Mouse (Mus musculus) frontal cortex, postnatal 36 days (tissue): ENCODE measurements around the gene Tac2.

ENCODE experiments used
- DNase-seq, 2 experiments: peaks; one replicate each; pipeline ENCODE4 v3.0.0; 2022; ENCODE audit warnings: low spot score in 2 of 2

The Tac2 gene

GRCm38 (mm10) chr10:127725136-127725535, 858 bp downstream of the Tac2 start:
- DNase-seq: no peak

GRCm38 (mm10) chr10:127728437-127728836, 4.2 kb downstream of the Tac2 start:
- peak in 1 of 2 experiments; percentile 34 for DNase-seq

GRCm38 (mm10) chr10:127730285-127730932, 6.1 kb downstream of the Tac2 start:
- peak; percentile 36 to 44 for DNase-seq

GRCm38 (mm10) chr10:127730933-127731310, 6.6 kb downstream of the Tac2 start:
- no peak for DNase-seq

GRCm38 (mm10) chr10:127731397-127731796, 7.1 kb downstream of the Tac2 start:
- DNase-seq: no peak

- DNase-seq: no peak
Measured at GRCm38 (mm10) chr10:127734434-127734833, 10.2 kb downstream of the Tac2 start.

GRCm38 (mm10) chr10:127736266-127736665, 12.0 kb downstream of the Tac2 start:
- no peak for DNase-seq

GRCm38 (mm10) chr10:127736916-127737315, 12.6 kb downstream of the Tac2 start:
- DNase-seq: no peak

GRCm38 (mm10) chr10:127737552-127737951, 13.3 kb downstream of the Tac2 start:
- DNase-seq: no peak

- DNase-seq: no peak
Measured at GRCm38 (mm10) chr10:127738151-127738882, 14.0 kb downstream of the Tac2 start.

GRCm38 (mm10) chr10:127739083-127739660, 14.9 kb downstream of the Tac2 start, which contains the start of gene Zbtb39:
Zbtb39 (plus strand) TSS chr10:127739538.
- peak; percentile 68 for DNase-seq

- DNase-seq: peak in 1 of 2 experiments; percentile 24
Measured at GRCm38 (mm10) chr10:127739661-127740161, 15.4 kb downstream of the Tac2 start.

GRCm38 (mm10) chr10:127744661-127745060, 20.4 kb downstream of the Tac2 start:
- no peak for DNase-seq

GRCm38 (mm10) chr10:127745886-127746285, 21.6 kb downstream of the Tac2 start:
- DNase-seq: no peak

GRCm38 (mm10) chr10:127747254-127747653, 23.0 kb downstream of the Tac2 start:
- DNase-seq: no peak

GRCm38 (mm10) chr10:127748847-127749612, 24.8 kb downstream of the Tac2 start:
- no peak for DNase-seq

- peak in 1 of 2 experiments; percentile 24 for DNase-seq
Measured at GRCm38 (mm10) chr10:127750136-127750777, 26.0 kb downstream of the Tac2 start.

GRCm38 (mm10) chr10:127751548-127751947, 27.3 kb downstream of the Tac2 start, which contains the start of gene Gpr182:
Gpr182 (minus strand) TSS chr10:127751732.
- no peak for DNase-seq

- no peak for DNase-seq
Measured at GRCm38 (mm10) chr10:127754566-127755166, 30.4 kb downstream of the Tac2 start.

- no peak for DNase-seq
Measured at GRCm38 (mm10) chr10:127755246-127755645, 31.0 kb downstream of the Tac2 start.
